ENCODE assay signal across 8 mouse cellular contexts in the genomic region with DNA sequence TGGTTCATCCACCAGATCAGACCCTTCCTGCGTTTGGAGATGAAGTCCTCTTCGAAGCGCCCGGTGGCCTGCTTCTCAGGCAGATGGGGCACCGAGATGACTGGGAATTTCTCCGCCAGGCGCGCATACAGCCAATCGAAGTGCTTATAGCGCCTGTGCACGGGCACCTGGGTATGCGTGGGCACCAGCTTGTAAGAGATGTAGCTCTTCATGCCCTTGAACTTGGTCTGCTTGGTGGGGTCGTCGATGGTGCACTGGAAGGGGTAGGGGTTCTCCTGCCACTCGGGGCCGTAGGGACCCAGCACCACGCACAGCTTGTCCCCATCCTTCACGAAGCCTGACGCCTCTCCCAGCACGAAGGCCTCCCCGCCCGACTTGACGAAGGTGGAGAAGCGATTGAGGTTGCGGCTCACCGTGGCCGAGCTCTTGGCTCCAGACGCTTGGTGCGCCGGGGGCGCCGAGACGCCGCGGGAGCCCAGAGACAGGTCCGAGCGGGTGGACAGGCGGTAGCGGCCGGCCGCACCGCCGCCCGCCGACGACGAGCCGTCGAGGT. TPM values are rescaled to one million over a fixed set of nuclear protein-coding genes. Genes with fewer than 3 reads are reported as not detected.
A peak's percentile ranks its signal among the peaks of the same experiment; 100 is the strongest.
DNase-seq lines count a peak whose midpoint lies in the region; ATAC-seq and TF ChIP-seq lines count a peak whose summit lies in the region.

No protein-coding gene starts in this region.

- peak overlapping the region; percentile 80 for H3ac ChIP-seq in C2C12 (ENCODE audit: control insufficient read depth, insufficient read length, low read depth)

- H3K36me3 ChIP-seq in C2C12 (ENCODE audit: control insufficient read depth, insufficient read depth), result peaks cover 7% of the 10 kb centered on the region
- H3K36me3 ChIP-seq in embryonic facial prominence, embryonic 10.5 days (replicated peaks), result peaks cover 12% of the 10 kb centered on the region
- H3K36me3 ChIP-seq in hindbrain, embryonic 15.5 days, result no peaks in the 10 kb centered on the region

- H3K27ac ChIP-seq in gastrocnemius, adult 2 months, result peak overlapping the region; percentile 98
- peak overlapping the region; percentile 95 for H3K27ac ChIP-seq in embryonic facial prominence, embryonic 10.5 days (replicated peaks)
- H3K27ac ChIP-seq in hindbrain, embryonic 15.5 days (replicated peaks), result peak overlapping the region; percentile 85

- 11% methylated on average over 49 of the region's 49 CpGs for WGBS in embryonic facial prominence, embryonic 10.5 days
- 6% methylated on average over 45 of the region's 49 CpGs for WGBS in hindbrain, embryonic 15.5 days

- no peaks in the 10 kb centered on the region for H3K9me3 ChIP-seq in embryonic facial prominence, embryonic 10.5 days
- no peaks in the 10 kb centered on the region for H3K9me3 ChIP-seq in hindbrain, embryonic 15.5 days

- peaks cover 78% of the 10 kb centered on the region for H3K4me1 ChIP-seq in embryonic facial prominence, embryonic 10.5 days
- H3K4me1 ChIP-seq in hindbrain, embryonic 15.5 days (replicated peaks), result peaks cover 50% of the 10 kb centered on the region

- intact Hi-C loops in gastrocnemius, adult 2 months (cut with DNase I), result loop anchor here (10.0 kb wide), 1 partner anchor 123 kb away; no protein-coding TSS in a partner anchor

- peak overlapping the region; percentile 76 for H3K9ac ChIP-seq in hindbrain, embryonic 15.5 days

- peaks cover 60% of the 10 kb centered on the region for H3K79me2 ChIP-seq in C2C12 (ENCODE audit: control insufficient read depth, insufficient read depth)

- TF ChIP-seq CTCF in gastrocnemius, adult 2 months (IDR thresholded peaks at IDR 0.05), result no peak
- no peak for TF ChIP-seq CTCF in C2C12 (IDR thresholded peaks at IDR 0.05; ENCODE audit: control insufficient read depth, insufficient read depth, insufficient read length)

- H3K4me3 ChIP-seq in gastrocnemius, adult 2 months, result peak overlapping the region; percentile 78
- H3K4me3 ChIP-seq in C2C12 (ENCODE audit: insufficient read depth, poor library complexity, severe bottlenecking), result peak overlapping the region; percentile 71
- peak overlapping the region; percentile 92 for H3K4me3 ChIP-seq in embryonic facial prominence, embryonic 10.5 days
- H3K4me3 ChIP-seq in hindbrain, embryonic 15.5 days, result peak overlapping the region; percentile 62

- peak overlapping the region; percentile 88 for H3K4me2 ChIP-seq in hindbrain, embryonic 15.5 days

- DNase-seq in gastrocnemius, adult 2 months, result no peak
- no peak for DNase-seq in gastrocnemius, adult 18-20 months (ENCODE audit: low spot score)
- no peak for DNase-seq in embryonic facial prominence, embryonic 10.5 days (ENCODE audit: low spot score)
- DNase-seq in lung, postnatal 10 days, result peak; percentile 39
- peak; percentile 31 to 32 for DNase-seq in thymus, postnatal 10 days (ENCODE audit: low spot score in 2 of 2)
- DNase-seq in adrenal gland, postnatal 10 days, result no peak

- H3K79me3 ChIP-seq in C2C12 (ENCODE audit: low read depth), result peaks cover 55% of the 10 kb centered on the region

- ATAC-seq in hindbrain, embryonic 15.5 days (ENCODE audit: low FRiP score, low read depth), result peak; percentile 16; the same call in 1 of the 2 replicates

- H3K27me3 ChIP-seq in C2C12 (ENCODE audit: control insufficient read depth, insufficient read depth, insufficient read length), result no peaks in the 10 kb centered on the region
- no peaks in the 10 kb centered on the region for H3K27me3 ChIP-seq in embryonic facial prominence, embryonic 10.5 days (replicated peaks; ENCODE audit: low read depth, poor library complexity, severe bottlenecking)
- H3K27me3 ChIP-seq in hindbrain, embryonic 15.5 days, result no peaks in the 10 kb centered on the region

TF ChIP-seq in C2C12, 6 proteins besides CTCF, POLR2A, EP300 and RAD21:
- no peak for TF ChIP-seq MAX (IDR thresholded peaks at IDR 0.05)
- no peak for TF ChIP-seq CEBPB (IDR thresholded peaks at IDR 0.05; ENCODE audit: low read depth)
TF ChIP-seq in C2C12: peak in this region for 0.

RNA-seq across cellular contexts. Expression of gene Snx18, which starts 0.9 kb away (rescaled TPM):
- 10 to 100 TPM in 1 of 2 experiments, 1 to 10 TPM in 1; 9.2 to 13.6 TPM for total RNA-seq in gastrocnemius, adult 2 months (2021)
- 10 to 100 TPM in 1 of 2 experiments, 1 to 10 TPM in 1; 9.2 to 11.3 TPM for total RNA-seq in gastrocnemius, adult 18-20 months (2021)
- polyA plus RNA-seq in C2C12 (2012; fragmentation: generic; extraction: Trizol), result 28.6 TPM
- polyA plus RNA-seq in embryonic facial prominence, embryonic 10.5 days (2016; fragmentation: Nextera tagmentation; extraction: Ambion mirVana), result 18.0 and 18.4 TPM in 2 replicates
- 11.3 and 12.0 TPM in 2 replicates for polyA plus RNA-seq in hindbrain, embryonic 15.5 days (2015; fragmentation: Nextera tagmentation; extraction: Ambion mirVana)
- 10 to 100 TPM; 30.1 to 30.6 TPM for total RNA-seq in adrenal gland, postnatal 10 days (2021)

RNA-seq across cellular contexts. Expression of gene Hspb3, which starts 46.1 kb away (rescaled TPM):
- total RNA-seq in gastrocnemius, adult 2 months (2021), result 10 to 100 TPM; 45.0 to 51.6 TPM
- total RNA-seq in gastrocnemius, adult 18-20 months (2021), result 10 to 100 TPM; 47.7 to 56.6 TPM
- polyA plus RNA-seq in C2C12 (2012; fragmentation: generic; extraction: Trizol), result not detected
- 0.20 TPM in 1 of 2 replicates, not detected in the other for polyA plus RNA-seq in embryonic facial prominence, embryonic 10.5 days (2016; fragmentation: Nextera tagmentation; extraction: Ambion mirVana)
- polyA plus RNA-seq in hindbrain, embryonic 15.5 days (2015; fragmentation: Nextera tagmentation; extraction: Ambion mirVana), result 0.19 and 0.21 TPM in 2 replicates
- 1 to 10 TPM; 2.0 to 7.1 TPM for total RNA-seq in adrenal gland, postnatal 10 days (2021)

Comparison
In these comparisons a context has a peak if more than half of its experiments do, and no peak if none do; other contexts are left out.
1. DNase-seq: peak in lung, postnatal 10 days (single experiment) and thymus, postnatal 10 days (2 of 2); none in gastrocnemius, adult 2 months (single experiment), gastrocnemius, adult 18-20 months (single experiment), embryonic facial prominence, embryonic 10.5 days (single experiment) and adrenal gland, postnatal 10 days (single experiment).
2. RNA of gene Hspb3, which starts 46.1 kb away (total RNA-seq): 47.7 to 56.6 TPM in gastrocnemius, adult 18-20 months and 45.0 to 51.6 TPM in gastrocnemius, adult 2 months; 2.0 to 7.1 TPM in adrenal gland, postnatal 10 days; every median in the first group is over 4 times any median in the second.
3. Peak in every context shown above with its lines, with median percentiles within 50 percentile points of each other: H3K27ac ChIP-seq and H3K4me3 ChIP-seq.